Mouse (Mus musculus): ENCODE measurements at regions not wholly inside any gene's neighbourhood (a gene's known extent, or its start where the extent isn't known, plus 50 kb on each side); places are given as distances from the start of the nearest gene placed in this dataset.

DNA sequence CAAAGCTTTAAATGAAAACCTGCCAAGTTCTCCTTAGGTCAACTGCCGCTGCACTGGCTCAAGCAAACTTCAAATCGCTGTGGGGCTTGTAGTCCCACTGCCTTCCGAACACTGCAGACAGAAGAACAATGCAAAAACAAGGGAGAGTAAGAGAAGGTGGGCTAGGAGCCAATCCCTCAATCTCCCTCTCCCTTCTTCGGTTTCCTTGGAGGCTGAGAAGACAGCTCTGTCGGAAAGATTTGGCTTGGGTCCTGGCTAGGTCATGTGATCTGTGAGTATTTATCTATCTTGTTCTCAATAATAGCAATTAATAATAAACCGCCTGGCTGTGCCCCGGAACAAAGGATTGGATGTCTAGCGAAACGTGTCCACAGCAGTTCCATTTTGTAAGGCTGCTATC is 147.6 kb downstream of the Gas1 start:
- no peaks in the 10 kb centered on the region for H3K4me1 ChIP-seq (ENCODE audit: control insufficient read depth, insufficient read depth, low read length)
- H3K36me3 ChIP-seq (ENCODE audit: control insufficient read depth, insufficient read depth, low read length) = no peaks in the 10 kb centered on the region
- no peak overlapping the region for H3K27ac ChIP-seq (replicated peaks; ENCODE audit: insufficient read depth, low read depth, low read length)
- no peak overlapping the region for H3K9ac ChIP-seq (ENCODE audit: low read depth, low read length)
- H3K27me3 ChIP-seq (ENCODE audit: control insufficient read depth, insufficient read depth, low read length) = no peaks in the 10 kb centered on the region
- DNase-seq (ENCODE audit: extremely low read depth, low read depth, low spot score) = no peak
- no peaks in the 10 kb centered on the region for H3K79me2 ChIP-seq (ENCODE audit: control insufficient read depth, insufficient read depth, low read length)
- WGBS = 86% methylated on average over 9 of the region's 9 CpGs
- TF ChIP-seq POLR2A (IDR thresholded peaks at IDR 0.05; ENCODE audit: extremely low read depth, insufficient read depth, low read length) (no peak), CTCF (IDR thresholded peaks at IDR 0.05; ENCODE audit: low read depth, low read length) (no peak)
- no peak overlapping the region for H3K4me3 ChIP-seq (ENCODE audit: insufficient read depth, low read depth, low read length)

DNA sequence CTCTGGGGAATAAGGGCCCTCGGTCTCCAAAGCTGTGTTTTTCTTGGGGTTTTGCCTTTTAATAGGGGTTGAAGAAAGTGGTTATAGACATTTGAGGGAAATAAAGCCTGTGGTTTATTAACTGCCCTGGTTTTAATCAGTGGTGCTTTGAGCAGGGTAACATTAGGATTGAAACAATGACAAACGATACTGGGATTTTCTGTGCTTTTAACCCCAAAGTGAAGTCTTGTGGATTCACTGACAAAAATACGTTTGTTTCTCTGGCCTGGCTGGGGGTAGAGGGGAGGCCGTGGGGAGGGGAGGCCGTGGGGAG is 157.0 kb downstream of the Gas1 start:
- no peak overlapping the region for H3K9ac ChIP-seq (ENCODE audit: low read depth, low read length)
- 57% methylated on average over 5 of the region's 5 CpGs for WGBS
- TF ChIP-seq POLR2A (IDR thresholded peaks at IDR 0.05; ENCODE audit: extremely low read depth, insufficient read depth, low read length) = no peak
- TF ChIP-seq CTCF (IDR thresholded peaks at IDR 0.05; ENCODE audit: low read depth, low read length) = no peak
- H3K4me3 ChIP-seq (ENCODE audit: insufficient read depth, low read depth, low read length) = no peak overlapping the region
- no peaks in the 10 kb centered on the region for H3K79me2 ChIP-seq (ENCODE audit: control insufficient read depth, insufficient read depth, low read length)
- no peaks in the 10 kb centered on the region for H3K4me1 ChIP-seq (ENCODE audit: control insufficient read depth, insufficient read depth, low read length)
- H3K27ac ChIP-seq (replicated peaks; ENCODE audit: insufficient read depth, low read depth, low read length) = no peak overlapping the region
- no peak for DNase-seq (ENCODE audit: extremely low read depth, low read depth, low spot score)
- H3K36me3 ChIP-seq (ENCODE audit: control insufficient read depth, insufficient read depth, low read length) = no peaks in the 10 kb centered on the region
- H3K27me3 ChIP-seq (ENCODE audit: control insufficient read depth, insufficient read depth, low read length) = no peaks in the 10 kb centered on the region; the same call in 1 of the 2 replicates

DNA sequence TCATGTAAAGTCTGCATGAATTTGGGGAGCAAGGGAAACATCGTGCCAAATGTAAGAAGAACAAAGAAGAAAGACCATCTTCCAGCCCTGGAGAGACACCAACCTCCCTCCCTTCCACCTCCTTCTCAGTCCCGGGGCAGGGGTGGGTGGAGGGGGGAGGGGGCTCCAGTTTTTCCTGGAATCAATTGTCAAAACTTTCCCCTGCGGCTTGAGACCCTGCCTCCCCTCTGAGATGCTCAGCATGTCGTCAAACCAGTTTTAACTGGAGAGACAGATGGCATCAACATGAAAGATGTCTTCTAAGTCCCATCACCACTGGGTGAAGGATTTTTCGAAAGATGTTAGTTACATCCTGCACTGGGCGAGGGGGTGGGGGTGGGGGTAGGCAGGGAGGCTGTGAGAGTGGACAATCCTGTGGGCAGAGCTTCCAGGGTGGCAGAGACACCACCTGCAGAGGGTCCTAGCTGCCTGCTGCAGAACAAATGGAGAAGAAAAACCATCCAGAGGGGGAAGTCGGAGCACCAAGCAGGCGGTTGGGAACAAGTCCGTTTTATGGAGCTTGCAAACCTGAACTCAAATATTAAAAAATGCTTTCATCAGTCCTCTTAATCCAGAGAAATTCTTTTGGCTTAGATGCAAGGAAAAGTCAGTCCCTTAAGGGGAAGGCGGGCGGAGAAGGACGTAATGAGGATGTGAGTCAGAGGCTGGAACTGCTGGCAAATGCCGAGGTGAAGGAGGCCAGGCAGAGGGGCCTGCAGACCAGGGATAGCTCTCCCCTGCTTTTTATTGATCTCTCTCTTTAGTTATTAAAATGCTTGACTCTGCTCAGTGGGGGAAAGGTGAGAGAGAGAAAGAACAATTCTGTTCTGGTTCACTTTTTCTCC is 157.6 kb downstream of the Gas1 start:
- Histone ChIP-seq H3K9ac (ENCODE audit: low read depth, low read length) (no peak overlapping the region), H3K4me3 (ENCODE audit: insufficient read depth, low read depth, low read length) (no peak overlapping the region), H3K79me2 (ENCODE audit: control insufficient read depth, insufficient read depth, low read length) (no peaks in the 10 kb centered on the region), H3K27me3 (ENCODE audit: control insufficient read depth, insufficient read depth, low read length) (no peaks in the 10 kb centered on the region; the same call in 1 of the 2 replicates), H3K4me1 (ENCODE audit: control insufficient read depth, insufficient read depth, low read length) (no peaks in the 10 kb centered on the region), H3K27ac (replicated peaks; ENCODE audit: insufficient read depth, low read depth, low read length) (no peak overlapping the region), H3K36me3 (ENCODE audit: control insufficient read depth, insufficient read depth, low read length) (no peaks in the 10 kb centered on the region)
- DNase-seq (ENCODE audit: extremely low read depth, low read depth, low spot score) = peak; percentile 8
- TF ChIP-seq POLR2A (IDR thresholded peaks at IDR 0.05; ENCODE audit: extremely low read depth, insufficient read depth, low read length) (no peak), CTCF (IDR thresholded peaks at IDR 0.05; ENCODE audit: low read depth, low read length) (no peak)
- 41% methylated on average over 13 of the region's 13 CpGs for WGBS

DNA sequence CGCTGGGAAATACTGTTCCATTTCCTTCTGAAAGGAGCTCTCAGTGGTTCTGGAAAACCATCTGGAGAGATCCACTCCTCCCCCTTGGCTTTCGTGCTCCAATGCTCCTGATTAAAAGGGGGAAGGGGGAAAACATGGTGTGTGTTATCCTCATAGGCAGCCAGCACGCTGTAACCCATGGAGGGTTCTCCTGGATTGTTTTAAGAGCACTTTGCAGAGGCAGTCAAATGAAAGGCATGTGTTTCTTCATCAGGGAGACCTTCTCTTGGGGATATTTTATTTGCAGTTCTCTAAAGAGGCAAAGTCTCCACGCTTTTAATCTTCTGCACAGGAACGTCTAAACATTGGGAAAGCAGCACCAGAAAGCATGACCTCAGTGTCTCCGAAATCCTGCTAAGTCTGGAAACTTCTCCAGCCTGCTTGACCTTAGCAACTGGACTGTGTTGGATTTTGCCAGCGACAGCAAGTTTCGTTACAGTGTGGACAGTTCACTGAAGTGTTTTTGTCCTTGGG is 161.3 kb downstream of the Gas1 start:
- TF ChIP-seq CTCF (IDR thresholded peaks at IDR 0.05; ENCODE audit: low read depth, low read length) (no peak), POLR2A (IDR thresholded peaks at IDR 0.05; ENCODE audit: extremely low read depth, insufficient read depth, low read length) (no peak)
- no peaks in the 10 kb centered on the region; the same call in 1 of the 2 replicates for H3K27me3 ChIP-seq (ENCODE audit: control insufficient read depth, insufficient read depth, low read length)
- no peaks in the 10 kb centered on the region for H3K79me2 ChIP-seq (ENCODE audit: control insufficient read depth, insufficient read depth, low read length)
- peak; percentile 49 for DNase-seq (ENCODE audit: extremely low read depth, low read depth, low spot score)
- no peaks in the 10 kb centered on the region for H3K4me1 ChIP-seq (ENCODE audit: control insufficient read depth, insufficient read depth, low read length)
- 61% methylated on average over 8 of the region's 8 CpGs for WGBS
- H3K9ac ChIP-seq (ENCODE audit: low read depth, low read length) = no peak overlapping the region
- H3K36me3 ChIP-seq (ENCODE audit: control insufficient read depth, insufficient read depth, low read length) = no peaks in the 10 kb centered on the region
- H3K27ac ChIP-seq (replicated peaks; ENCODE audit: insufficient read depth, low read depth, low read length) = no peak overlapping the region
- H3K4me3 ChIP-seq (ENCODE audit: insufficient read depth, low read depth, low read length) = no peak overlapping the region

DNA sequence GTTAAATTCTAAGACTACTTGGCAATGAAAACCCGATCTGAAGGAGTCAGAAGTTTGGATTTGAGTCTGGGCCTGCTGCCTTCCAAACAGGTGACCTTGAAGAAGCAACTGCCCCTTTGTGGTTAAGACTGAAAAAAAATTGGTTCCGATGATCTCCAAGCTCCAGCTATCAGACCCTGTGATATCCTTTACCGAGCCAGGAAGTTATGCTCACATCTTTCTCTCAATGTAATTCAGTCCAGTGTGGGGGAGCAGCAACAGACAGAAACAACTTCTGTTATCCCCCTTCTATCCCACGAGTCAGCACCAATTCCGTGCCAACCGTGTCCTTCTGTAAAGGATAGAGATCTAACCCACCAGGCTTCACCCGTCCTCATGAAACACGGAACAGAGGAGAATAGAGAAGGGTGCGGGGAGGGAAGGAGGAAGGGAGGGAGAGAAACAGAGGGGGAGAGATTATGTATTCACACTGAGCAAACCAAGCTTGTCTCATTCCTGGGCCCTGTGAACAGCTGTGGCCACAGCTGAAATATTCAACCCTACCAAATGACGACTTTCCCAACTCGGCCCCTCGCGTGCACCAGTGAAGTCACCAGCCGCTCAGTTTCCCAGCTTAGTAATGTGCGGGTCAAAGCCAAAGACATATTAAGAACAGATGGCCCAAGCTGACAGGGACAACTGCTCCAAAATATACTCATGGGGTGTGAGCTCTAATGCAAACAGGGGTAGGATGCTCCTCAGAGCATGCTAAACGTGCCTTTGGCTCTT is 164.9 kb downstream of the Gas1 start:
- no peak for DNase-seq (ENCODE audit: extremely low read depth, low read depth, low spot score)
- H3K36me3 ChIP-seq (ENCODE audit: control insufficient read depth, insufficient read depth, low read length) = no peaks in the 10 kb centered on the region
- WGBS = 83% methylated on average over 16 of the region's 16 CpGs
- no peaks in the 10 kb centered on the region; the same call in 1 of the 2 replicates for H3K27me3 ChIP-seq (ENCODE audit: control insufficient read depth, insufficient read depth, low read length)
- H3K79me2 ChIP-seq (ENCODE audit: control insufficient read depth, insufficient read depth, low read length) = no peaks in the 10 kb centered on the region
- no peaks in the 10 kb centered on the region for H3K4me1 ChIP-seq (ENCODE audit: control insufficient read depth, insufficient read depth, low read length)
- no peak overlapping the region for H3K9ac ChIP-seq (ENCODE audit: low read depth, low read length)
- no peak overlapping the region for H3K27ac ChIP-seq (replicated peaks; ENCODE audit: insufficient read depth, low read depth, low read length)
- H3K4me3 ChIP-seq (ENCODE audit: insufficient read depth, low read depth, low read length) = no peak overlapping the region
- no peak for TF ChIP-seq POLR2A (IDR thresholded peaks at IDR 0.05; ENCODE audit: extremely low read depth, insufficient read depth, low read length)
- no peak for TF ChIP-seq CTCF (IDR thresholded peaks at IDR 0.05; ENCODE audit: low read depth, low read length)

Data from liver, adult 2 months (tissue).